Mouse (Mus musculus): ENCODE measurements around the gene Fndc8. TPM values are rescaled to one million over a fixed set of nuclear protein-coding genes. Genes with fewer than 3 reads are reported as not detected.

Gene Fndc8
- not detected in 2 replicates for total RNA-seq (2014; fragmentation: Nextera tagmentation)
- total RNA-seq (2017), result not detected in 2 replicates

- no peak for ATAC-seq (replicated peaks; ENCODE audit: low FRiP score, low TSS enrichment, poor library complexity, severe bottlenecking)
These were observed at the start of gene Fndc8 for GRCm38 (mm10) chr11:82891936-82892335. Gene Fndc8 (plus strand): TSS chr11:82892124.

GRCm38 (mm10) chr11:82844771-82845414 lies 47.0 kb upstream of the Fndc8 start:
- ATAC-seq (replicated peaks; ENCODE audit: low FRiP score, low TSS enrichment, poor library complexity, severe bottlenecking), result no peak

GRCm38 (mm10) chr11:82845415-82846078 lies 46.4 kb upstream of the Fndc8 start:
- ATAC-seq (replicated peaks; ENCODE audit: low FRiP score, low TSS enrichment, poor library complexity, severe bottlenecking), result peak; percentile 70

GRCm38 (mm10) chr11:82846079-82846436 lies 45.9 kb upstream of the Fndc8 start:
- peak; percentile 62 for ATAC-seq (replicated peaks; ENCODE audit: low FRiP score, low TSS enrichment, poor library complexity, severe bottlenecking)

- ATAC-seq (replicated peaks; ENCODE audit: low FRiP score, low TSS enrichment, poor library complexity, severe bottlenecking), result no peak
These were observed 45.0 kb upstream of the Fndc8 start for GRCm38 (mm10) chr11:82846938-82847337.

GRCm38 (mm10) chr11:82847571-82848000 lies 44.3 kb upstream of the Fndc8 start:
- peak; percentile 86 for ATAC-seq (replicated peaks; ENCODE audit: low FRiP score, low TSS enrichment, poor library complexity, severe bottlenecking)

- no peak for ATAC-seq (replicated peaks; ENCODE audit: low FRiP score, low TSS enrichment, poor library complexity, severe bottlenecking)
These were observed 41.7 kb upstream of the Fndc8 start for GRCm38 (mm10) chr11:82850259-82850658.

GRCm38 (mm10) chr11:82852115-82852514 lies 39.8 kb upstream of the Fndc8 start:
- ATAC-seq (replicated peaks; ENCODE audit: low FRiP score, low TSS enrichment, poor library complexity, severe bottlenecking), result no peak

GRCm38 (mm10) chr11:82852540-82852939 lies 39.4 kb upstream of the Fndc8 start:
- ATAC-seq (replicated peaks; ENCODE audit: low FRiP score, low TSS enrichment, poor library complexity, severe bottlenecking), result no peak

- no peak for ATAC-seq (replicated peaks; ENCODE audit: low FRiP score, low TSS enrichment, poor library complexity, severe bottlenecking)
These were observed 39.0 kb upstream of the Fndc8 start for GRCm38 (mm10) chr11:82852958-82853357.

- no peak for ATAC-seq (replicated peaks; ENCODE audit: low FRiP score, low TSS enrichment, poor library complexity, severe bottlenecking)
These were observed 37.8 kb upstream of the Fndc8 start for GRCm38 (mm10) chr11:82854111-82854510.

- ATAC-seq (replicated peaks; ENCODE audit: low FRiP score, low TSS enrichment, poor library complexity, severe bottlenecking), result peak; percentile 98
These were observed 36.5 kb upstream of the Fndc8 start for GRCm38 (mm10) chr11:82855327-82855973.

GRCm38 (mm10) chr11:82856032-82856431 lies 35.9 kb upstream of the Fndc8 start:
- 0 out of 2 replicates have a peak, but pooled peaks have one; percentile 21 for ATAC-seq (replicated peaks; ENCODE audit: low FRiP score, low TSS enrichment, poor library complexity, severe bottlenecking)

- no peak for ATAC-seq (replicated peaks; ENCODE audit: low FRiP score, low TSS enrichment, poor library complexity, severe bottlenecking)
These were observed 34.5 kb upstream of the Fndc8 start for GRCm38 (mm10) chr11:82857307-82857848.

- ATAC-seq (replicated peaks; ENCODE audit: low FRiP score, low TSS enrichment, poor library complexity, severe bottlenecking), result no peak
These were observed 31.2 kb upstream of the Fndc8 start for GRCm38 (mm10) chr11:82860759-82861158.

GRCm38 (mm10) chr11:82861558-82861957 lies 30.4 kb upstream of the Fndc8 start:
- ATAC-seq (replicated peaks; ENCODE audit: low FRiP score, low TSS enrichment, poor library complexity, severe bottlenecking), result peak; percentile 35; the same call in 1 of the 2 replicates

GRCm38 (mm10) chr11:82862638-82863037 lies 29.3 kb upstream of the Fndc8 start:
- ATAC-seq (replicated peaks; ENCODE audit: low FRiP score, low TSS enrichment, poor library complexity, severe bottlenecking), result 0 out of 2 replicates have a peak, but pooled peaks have one; percentile 17

- ATAC-seq (replicated peaks; ENCODE audit: low FRiP score, low TSS enrichment, poor library complexity, severe bottlenecking), result no peak
These were observed 28.9 kb upstream of the Fndc8 start for GRCm38 (mm10) chr11:82863059-82863458.

GRCm38 (mm10) chr11:82863488-82863931 lies 28.4 kb upstream of the Fndc8 start:
- ATAC-seq (replicated peaks; ENCODE audit: low FRiP score, low TSS enrichment, poor library complexity, severe bottlenecking), result peak; percentile 62

GRCm38 (mm10) chr11:82865957-82866356 lies 26.0 kb upstream of the Fndc8 start:
- no peak for ATAC-seq (replicated peaks; ENCODE audit: low FRiP score, low TSS enrichment, poor library complexity, severe bottlenecking)

Data from megakaryocyte-erythroid progenitor cell, adult 5-6 weeks (primary cell).